Mouse (Mus musculus) hindbrain, embryonic 13.5 days (tissue): ENCODE measurements around the gene Tesc. TPM values are rescaled to one million over a fixed set of nuclear protein-coding genes. Genes with fewer than 3 reads are reported as not detected.

Experiments used
- ATAC-seq: fragments of 200-750 bp; cut with Nextera tagmentation; 2 replicates; pipeline ENCODE4 v1.8.0; 2017; ENCODE audit warnings: moderate TSS enrichment; ENCODE audit not compliant: low FRiP score
- H3K27ac ChIP-seq: fragments of 300-500 bp; sonication (generic); 2 replicates; pipeline ENCODE4 v1.5.1; 2015; ENCODE audit warnings: inconsistent platforms, mild to moderate bottlenecking, moderate library complexity
- H3K27me3 ChIP-seq: fragments of 300-500 bp; sonication (generic); 2 replicates; pipeline ENCODE4 v1.6.1; 2015; ENCODE audit warnings: mild to moderate bottlenecking, inconsistent platforms
- H3K36me3 ChIP-seq: fragments of 300-500 bp; sonication (generic); 2 replicates; pipeline ENCODE4 v1.6.1; 2015; ENCODE audit warnings: mild to moderate bottlenecking, inconsistent platforms
- H3K4me1 ChIP-seq: fragments of 300-500 bp; sonication (generic); replicated peaks from 2 replicates; pipeline ENCODE4 v1.6.1; 2015; ENCODE audit warnings: inconsistent platforms
- H3K4me2 ChIP-seq: fragments of 300-500 bp; sonication (generic); 2 replicates; pipeline ENCODE4 v1.6.1; 2015; ENCODE audit warnings: inconsistent platforms, mild to moderate bottlenecking, moderate library complexity
- H3K4me3 ChIP-seq: fragments of 300-500 bp; sonication (generic); 2 replicates; pipeline ENCODE4 v1.5.1; 2015; ENCODE audit warnings: mild to moderate bottlenecking, inconsistent platforms
- H3K9ac ChIP-seq: fragments of 300-500 bp; sonication (generic); 2 replicates; pipeline ENCODE4 v1.6.1; 2015; ENCODE audit warnings: mild to moderate bottlenecking, inconsistent platforms
- H3K9me3 ChIP-seq: fragments of 300-500 bp; sonication (generic); 2 replicates; pipeline ENCODE4 v1.6.1; 2016; ENCODE audit warnings: inconsistent platforms
- WGBS: fragments of 180-500 bp; shearing (Covaris S2); methylation state at CpG from one replicate; pipeline ENCODE4 v1.1.7; 2015; 5-methylcytosine and 5-hydroxymethylcytosine counted together
- polyA plus RNA-seq: library from polyadenylated mRNA; unstranded; fragments of >200 nt; fragmentation: Nextera tagmentation; extraction: Ambion mirVana; gene quantifications from 2 replicates; pipeline ENCODE4 v1.2.1, GENCODE M21; 2015

Gene Tesc
- polyA plus RNA-seq, 1 experiment from 2014 or later = 1.6 TPM

DNA sequence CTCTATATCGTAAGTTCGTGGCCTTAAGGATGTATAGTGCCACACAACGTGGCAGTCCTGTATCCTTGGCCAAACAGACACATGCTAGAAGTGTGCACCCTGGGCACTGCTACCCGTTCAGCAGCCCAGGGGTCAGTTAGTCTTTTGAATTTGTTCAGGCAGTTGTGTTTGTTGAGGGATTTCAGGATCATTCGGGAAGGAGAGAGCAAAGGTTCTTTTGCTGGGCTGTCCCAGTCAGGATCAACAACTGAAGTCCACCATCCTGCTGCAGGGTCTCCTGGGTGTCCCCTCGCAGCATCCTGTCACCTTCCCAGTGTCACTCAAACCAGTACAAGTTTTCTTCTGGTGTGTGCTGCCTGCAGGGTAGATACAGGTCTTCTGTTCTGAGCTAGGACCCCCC lies 31.0 kb upstream of the Tesc start:
- Histone ChIP-seq H3K27ac (no peak overlapping the region), H3K9ac (no peak overlapping the region), H3K27me3 (no peaks in the 10 kb centered on the region), H3K4me1 (no peaks in the 10 kb centered on the region), H3K9me3 (no peaks in the 10 kb centered on the region), H3K4me2 (no peak overlapping the region), H3K4me3 (no peak overlapping the region), H3K36me3 (peaks cover 98% of the 10 kb centered on the region)
- WGBS = 89% methylated on average over 6 of the region's 6 CpGs
- ATAC-seq = no peak

DNA sequence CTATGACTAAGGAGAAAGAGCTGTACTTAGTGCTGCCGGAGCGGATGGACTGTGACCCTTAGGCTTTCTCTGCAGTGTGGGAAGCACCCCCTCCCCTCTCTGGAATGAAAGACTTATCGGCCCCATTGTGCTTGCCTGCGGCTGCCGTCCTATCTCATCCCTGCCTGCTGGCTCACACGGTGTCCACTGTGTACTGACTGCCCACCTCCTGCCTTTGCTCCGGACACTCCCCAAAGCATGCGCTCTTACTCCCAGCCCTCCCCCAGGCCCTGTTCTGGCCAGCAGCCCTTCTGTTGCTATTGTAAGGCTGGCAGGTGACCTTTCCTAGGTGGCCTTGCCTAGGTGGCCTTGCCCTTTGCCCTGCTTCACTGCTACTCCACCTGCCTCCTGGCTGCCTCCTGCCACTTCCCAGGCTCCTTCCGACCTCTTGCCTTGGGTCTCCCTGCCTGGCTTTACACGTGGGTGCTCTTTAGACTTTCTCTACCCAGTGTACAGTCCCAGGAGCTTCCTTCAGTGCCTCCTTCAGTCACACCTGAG lies 30.0 kb upstream of the Tesc start:
- H3K4me2 ChIP-seq = no peak overlapping the region
- H3K9me3 ChIP-seq = no peaks in the 10 kb centered on the region
- H3K4me3 ChIP-seq = no peak overlapping the region
- WGBS = 59% methylated on average over 10 of the region's 10 CpGs
- H3K9ac ChIP-seq = no peak overlapping the region
- peaks cover 98% of the 10 kb centered on the region for H3K36me3 ChIP-seq
- no peaks in the 10 kb centered on the region for H3K4me1 ChIP-seq
- no peak overlapping the region for H3K27ac ChIP-seq
- ATAC-seq = no peak
- no peaks in the 10 kb centered on the region for H3K27me3 ChIP-seq

DNA sequence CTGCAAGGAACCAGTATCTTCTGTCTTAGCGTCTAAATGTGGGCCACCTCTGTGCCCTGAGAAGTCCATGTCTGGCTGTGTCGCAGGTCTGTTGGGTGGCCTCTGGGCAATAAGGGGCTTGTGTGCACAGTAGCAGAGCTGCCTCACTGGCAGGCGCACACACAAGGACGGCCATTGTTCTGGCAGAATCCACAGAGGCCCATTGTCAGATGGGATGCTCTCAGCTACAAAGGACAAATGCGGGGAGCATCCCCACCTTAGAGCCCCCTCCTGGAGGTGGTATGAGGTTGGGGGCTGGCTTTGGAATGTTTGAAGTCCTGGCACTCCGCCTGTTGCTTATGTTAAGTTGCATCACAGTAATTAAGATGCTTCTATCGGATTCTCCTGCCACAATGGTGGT lies 28.5 kb upstream of the Tesc start:
- WGBS = 73% methylated on average over 7 of the region's 7 CpGs
- H3K4me3 ChIP-seq = no peak overlapping the region
- H3K9me3 ChIP-seq = no peaks in the 10 kb centered on the region
- no peak overlapping the region for H3K27ac ChIP-seq
- no peaks in the 10 kb centered on the region for H3K4me1 ChIP-seq
- no peak for ATAC-seq
- H3K9ac ChIP-seq = 0 out of 2 replicates have a peak overlapping the region, but pooled peaks have one; percentile 8
- no peak overlapping the region for H3K4me2 ChIP-seq
- H3K36me3 ChIP-seq = peaks cover 99% of the 10 kb centered on the region
- no peaks in the 10 kb centered on the region for H3K27me3 ChIP-seq

DNA sequence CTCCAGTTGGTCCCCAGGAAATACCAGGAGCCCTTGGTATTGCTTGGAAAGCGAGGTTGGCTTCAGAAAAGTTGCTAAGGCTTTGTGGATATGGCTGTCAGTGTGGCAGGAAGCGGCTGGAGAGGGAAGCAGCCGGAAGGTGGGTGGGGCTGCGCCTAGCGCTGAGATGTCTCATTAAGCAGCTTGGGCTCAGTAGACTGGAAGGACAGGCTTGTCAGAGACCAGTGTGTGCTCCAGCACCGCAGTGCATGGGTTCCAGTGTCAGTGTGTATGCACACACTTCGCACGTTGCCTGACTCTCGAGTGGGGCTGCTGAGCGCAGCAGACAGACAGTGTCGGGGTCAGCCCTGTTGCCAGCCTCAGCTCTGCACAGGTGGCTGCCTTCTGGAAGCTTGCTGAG lies 28.0 kb upstream of the Tesc start:
- no peaks in the 10 kb centered on the region for H3K9me3 ChIP-seq
- no peak overlapping the region for H3K4me2 ChIP-seq
- WGBS = 82% methylated on average over 11 of the region's 11 CpGs
- no peak for ATAC-seq
- H3K4me1 ChIP-seq = no peaks in the 10 kb centered on the region
- H3K4me3 ChIP-seq = no peak overlapping the region
- H3K36me3 ChIP-seq = peaks cover 99% of the 10 kb centered on the region
- no peak overlapping the region for H3K9ac ChIP-seq
- H3K27ac ChIP-seq = no peak overlapping the region
- no peaks in the 10 kb centered on the region for H3K27me3 ChIP-seq

DNA sequence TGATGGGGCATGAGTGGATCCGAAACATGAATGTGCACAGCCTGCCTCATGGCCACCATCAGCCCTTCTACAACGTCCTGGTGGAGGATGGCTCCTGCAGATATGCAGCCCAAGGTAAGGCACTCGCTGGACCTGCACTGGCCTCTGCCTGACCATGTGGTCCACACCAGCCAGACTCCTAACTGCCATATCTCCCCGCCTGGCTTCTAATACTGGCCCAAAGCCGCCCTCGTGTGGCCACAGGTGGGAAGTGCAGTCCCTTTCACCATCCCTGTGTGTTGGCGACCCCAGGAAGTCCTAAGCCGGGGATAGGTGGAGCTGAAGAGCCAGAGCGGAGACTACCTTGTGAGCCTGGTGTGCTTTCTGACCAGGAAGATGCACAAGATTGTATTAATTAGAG lies 25.5 kb upstream of the Tesc start:
- H3K9me3 ChIP-seq = no peaks in the 10 kb centered on the region
- 32% methylated on average over 9 of the region's 9 CpGs for WGBS
- ATAC-seq = peak; percentile 18; the same call in 1 of the 2 replicates

DNA sequence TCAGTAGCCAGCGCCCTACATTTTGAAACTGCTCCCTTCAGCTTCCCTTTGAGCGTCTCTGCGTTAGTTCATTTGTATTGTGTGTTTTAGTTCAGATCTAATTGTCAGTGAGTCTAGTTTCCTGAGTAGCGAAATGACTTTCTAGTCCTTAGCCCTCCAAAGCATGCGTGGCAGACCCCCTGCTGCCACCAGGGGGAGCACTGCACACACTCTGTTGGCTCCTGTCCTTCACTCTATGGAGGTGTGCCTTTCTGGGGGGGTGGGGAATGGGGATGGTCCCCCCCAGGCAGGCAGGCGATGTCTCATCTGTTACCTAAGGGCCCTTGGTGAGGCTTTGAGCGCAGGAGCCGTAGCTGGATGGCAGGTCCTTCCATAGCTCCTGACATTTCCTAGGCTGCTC lies 22.9 kb upstream of the Tesc start:
- Histone ChIP-seq H3K9ac (no peak overlapping the region), H3K9me3 (no peaks in the 10 kb centered on the region), H3K4me2 (no peak overlapping the region), H3K27me3 (no peaks in the 10 kb centered on the region), H3K4me1 (no peaks in the 10 kb centered on the region), H3K27ac (no peak overlapping the region), H3K36me3 (peaks cover 98% of the 10 kb centered on the region), H3K4me3 (no peak overlapping the region)
- ATAC-seq = no peak
- WGBS = 80% methylated on average over 8 of the region's 8 CpGs

More for the DNA sequence above, 25.5 kb upstream of the Tesc start:
- Histone ChIP-seq H3K27ac (no peak overlapping the region), H3K4me2 (no peak overlapping the region), H3K4me1 (no peaks in the 10 kb centered on the region), H3K27me3 (no peaks in the 10 kb centered on the region), H3K36me3 (peaks cover 98% of the 10 kb centered on the region), H3K4me3 (no peak overlapping the region), H3K9ac (no peak overlapping the region)

DNA sequence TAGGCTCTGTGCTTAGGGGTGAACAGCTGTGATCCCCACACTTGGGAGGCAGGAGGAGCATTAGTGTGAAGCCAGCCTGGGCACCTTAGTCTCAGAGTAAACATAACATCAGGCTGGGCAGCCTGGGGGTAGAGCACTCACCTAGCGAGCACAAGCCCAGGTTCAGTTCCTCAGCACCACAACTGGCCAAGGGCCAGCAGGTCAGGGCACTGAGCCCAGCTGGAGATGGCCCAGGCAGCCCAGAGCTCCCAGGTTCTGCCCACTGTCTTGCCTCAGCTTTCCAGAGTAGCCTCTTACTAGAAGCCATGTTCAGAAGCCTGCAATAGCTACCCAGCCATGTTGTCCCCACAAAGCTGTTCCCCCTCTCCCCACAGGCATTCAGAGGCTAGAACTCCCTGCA lies 21.8 kb upstream of the Tesc start:
- H3K4me3 ChIP-seq = no peak overlapping the region
- H3K4me2 ChIP-seq = no peak overlapping the region
- no peak overlapping the region for H3K27ac ChIP-seq
- H3K9ac ChIP-seq = 0 out of 2 replicates have a peak overlapping the region, but pooled peaks have one; percentile 5
- peaks cover 95% of the 10 kb centered on the region for H3K36me3 ChIP-seq
- H3K27me3 ChIP-seq = no peaks in the 10 kb centered on the region
- WGBS = 88% methylated on average over 1 of the region's 1 CpGs
- no peaks in the 10 kb centered on the region for H3K9me3 ChIP-seq
- ATAC-seq = no peak
- H3K4me1 ChIP-seq = peaks cover 7% of the 10 kb centered on the region

DNA sequence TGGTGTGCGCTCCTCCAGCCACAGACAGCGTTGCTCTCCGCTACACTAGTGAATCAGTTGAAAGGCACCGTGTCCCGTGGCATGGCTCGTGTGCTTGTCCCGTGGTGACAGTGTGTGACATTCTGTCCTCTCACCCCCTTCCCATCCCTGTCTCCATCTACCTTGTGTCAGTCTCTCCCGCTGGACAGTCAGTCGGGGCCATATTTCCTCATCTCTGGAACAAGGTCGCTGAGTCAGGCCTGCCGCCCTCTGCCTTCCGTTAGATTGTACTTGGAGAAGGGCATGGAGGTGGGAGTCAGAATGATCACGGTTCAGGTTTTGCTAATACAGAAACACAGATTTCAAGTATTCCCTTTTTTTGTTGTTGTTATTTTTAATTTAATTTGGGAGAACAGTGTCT lies 19.2 kb upstream of the Tesc start:
- peaks cover 76% of the 10 kb centered on the region for H3K36me3 ChIP-seq
- H3K4me1 ChIP-seq = peaks cover 21% of the 10 kb centered on the region
- no peaks in the 10 kb centered on the region for H3K27me3 ChIP-seq
- 96% methylated on average over 13 of the region's 13 CpGs for WGBS
- ATAC-seq = no peak
- no peak overlapping the region for H3K4me2 ChIP-seq
- no peak overlapping the region for H3K4me3 ChIP-seq
- no peaks in the 10 kb centered on the region for H3K9me3 ChIP-seq
- H3K27ac ChIP-seq = no peak overlapping the region
- H3K9ac ChIP-seq = no peak overlapping the region

DNA sequence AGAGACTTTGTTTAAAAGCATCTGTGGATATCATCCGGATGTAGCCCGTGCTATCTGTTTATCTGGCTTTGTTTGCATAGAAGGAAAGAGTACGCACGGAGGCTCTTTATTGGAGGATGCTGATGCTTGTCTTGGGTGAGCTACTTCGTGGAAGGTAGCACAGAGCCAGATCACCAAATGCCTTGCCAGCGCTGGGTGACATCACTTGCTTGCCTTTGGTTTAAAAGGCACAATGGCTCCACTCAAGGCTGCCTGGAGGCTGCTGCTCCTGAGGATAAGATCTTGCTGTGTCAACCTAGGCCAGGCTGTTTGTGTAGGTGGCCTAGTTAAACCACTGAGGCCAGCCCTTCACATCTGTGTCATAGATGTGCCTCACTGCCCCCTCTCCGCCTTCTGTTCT lies 16.7 kb upstream of the Tesc start:
- 92% methylated on average over 7 of the region's 7 CpGs for WGBS
- no peaks in the 10 kb centered on the region for H3K9me3 ChIP-seq
- no peaks in the 10 kb centered on the region for H3K27me3 ChIP-seq
- peaks cover 51% of the 10 kb centered on the region for H3K36me3 ChIP-seq
- H3K4me1 ChIP-seq = peaks cover 37% of the 10 kb centered on the region
- peak overlapping the region; percentile 40 for H3K27ac ChIP-seq
- no peak for ATAC-seq
- H3K4me2 ChIP-seq = no peak overlapping the region
- H3K4me3 ChIP-seq = no peak overlapping the region
- H3K9ac ChIP-seq = no peak overlapping the region

DNA sequence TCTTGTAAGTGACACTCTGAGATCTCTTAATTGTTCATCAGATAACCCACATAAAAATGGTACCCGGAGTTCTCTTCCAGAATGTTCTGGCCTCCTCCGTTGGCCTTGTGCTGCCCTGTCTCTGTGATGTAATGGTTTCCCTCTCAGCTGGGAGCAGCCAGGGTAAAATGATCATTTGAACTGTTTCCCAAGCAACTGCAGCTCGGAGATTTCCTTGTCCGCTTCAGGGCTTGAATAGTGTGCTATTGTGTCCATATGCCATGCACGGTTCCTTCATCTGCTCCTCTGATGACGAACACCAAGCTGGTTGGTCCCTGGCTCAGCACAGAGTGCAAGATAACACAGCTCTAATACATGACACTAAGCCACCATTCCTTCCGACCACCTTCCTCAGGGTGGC lies 15.7 kb upstream of the Tesc start:
- Histone ChIP-seq H3K27ac (peak overlapping the region; percentile 64), H3K9me3 (no peaks in the 10 kb centered on the region), H3K9ac (no peak overlapping the region), H3K4me1 (peaks cover 37% of the 10 kb centered on the region), H3K27me3 (no peaks in the 10 kb centered on the region), H3K4me2 (no peak overlapping the region), H3K36me3 (peaks cover 42% of the 10 kb centered on the region), H3K4me3 (no peak overlapping the region)
- ATAC-seq = no peak
- 53% methylated on average over 7 of the region's 7 CpGs for WGBS

DNA sequence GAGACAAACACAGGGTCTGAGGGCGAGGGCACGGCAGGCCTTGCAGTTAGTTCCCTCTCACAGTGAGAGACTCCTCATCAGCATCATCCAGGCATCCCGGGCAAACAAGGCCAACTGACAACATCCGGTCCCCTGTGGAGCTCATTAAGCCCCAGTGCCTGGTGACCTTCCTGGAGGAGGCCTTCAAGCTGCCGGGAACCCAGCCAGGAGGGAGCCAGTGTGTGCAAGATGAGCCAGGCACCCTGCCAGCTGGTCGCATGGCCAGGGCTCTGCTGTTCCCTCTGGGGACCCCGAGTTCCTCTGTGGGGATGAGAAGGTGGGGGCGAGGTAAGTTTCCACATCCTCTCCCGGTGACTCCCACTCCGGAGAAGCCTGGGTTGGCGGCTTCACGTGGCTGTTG lies 12.5 kb upstream of the Tesc start:
- no peak for ATAC-seq
- Histone ChIP-seq H3K27me3 (0 out of 2 replicates have a peak, but pooled peaks cover 10% of the 10 kb centered on the region), H3K36me3 (peaks cover 13% of the 10 kb centered on the region), H3K9ac (peak overlapping the region; percentile 21; the same call in 1 of the 2 replicates), H3K27ac (peak overlapping the region; percentile 40; the same call in 1 of the 2 replicates), H3K4me1 (peaks cover 37% of the 10 kb centered on the region), H3K4me3 (no peak overlapping the region), H3K9me3 (no peaks in the 10 kb centered on the region), H3K4me2 (no peak overlapping the region; the same call in 1 of the 2 replicates)
- 22% methylated on average over 12 of the region's 12 CpGs for WGBS

DNA sequence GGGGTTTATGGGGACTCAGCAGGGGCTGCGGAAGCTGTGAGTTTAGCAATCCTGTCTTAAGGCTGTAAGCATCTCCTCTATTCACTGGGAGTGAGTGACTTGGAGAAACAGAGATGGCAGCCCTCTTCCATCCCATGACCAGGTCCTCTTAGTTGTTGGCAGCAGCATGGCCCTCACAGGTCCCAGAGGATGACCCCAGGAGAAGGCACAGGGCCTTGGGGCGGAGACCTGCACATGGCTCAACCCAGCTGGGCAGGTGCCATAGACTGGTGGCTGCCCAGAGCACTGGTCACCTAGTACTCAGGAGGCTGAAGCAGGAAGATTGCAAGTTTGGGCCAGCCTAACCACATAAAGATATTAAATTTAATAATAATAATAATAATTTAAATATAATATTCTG lies 11.9 kb upstream of the Tesc start:
- H3K9ac ChIP-seq = no peak overlapping the region
- H3K27me3 ChIP-seq = 0 out of 2 replicates have a peak, but pooled peaks cover 10% of the 10 kb centered on the region
- no peak for ATAC-seq
- H3K9me3 ChIP-seq = no peaks in the 10 kb centered on the region
- peaks cover 30% of the 10 kb centered on the region for H3K4me1 ChIP-seq
- no peak overlapping the region for H3K4me3 ChIP-seq
- 84% methylated on average over 2 of the region's 2 CpGs for WGBS
- peaks cover 6% of the 10 kb centered on the region for H3K36me3 ChIP-seq
- H3K4me2 ChIP-seq = no peak overlapping the region
- no peak overlapping the region for H3K27ac ChIP-seq

DNA sequence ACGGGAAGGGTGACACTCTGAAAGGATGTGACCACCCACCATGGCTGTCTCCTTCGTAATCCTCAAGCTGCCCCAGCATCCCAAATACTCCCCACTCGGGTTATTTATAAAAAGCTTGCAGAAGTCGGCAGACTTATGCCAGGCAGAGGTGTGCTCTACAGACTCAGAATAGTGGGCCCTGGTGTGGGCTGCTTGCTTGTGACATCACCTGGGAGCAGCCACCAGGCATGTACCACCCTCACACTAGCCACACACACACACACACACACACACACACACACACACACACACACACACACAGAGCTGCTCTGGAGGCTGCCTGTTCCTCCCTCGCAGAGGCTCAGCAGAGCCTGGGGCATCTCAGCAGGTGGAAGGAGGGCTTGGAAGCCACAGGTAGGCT lies 10.0 kb upstream of the Tesc start:
- no peaks in the 10 kb centered on the region for H3K9me3 ChIP-seq
- ATAC-seq = no peak
- no peak overlapping the region for H3K9ac ChIP-seq
- no peak overlapping the region for H3K4me2 ChIP-seq
- no peak overlapping the region for H3K4me3 ChIP-seq
- 63% methylated on average over 5 of the region's 5 CpGs for WGBS
- H3K27me3 ChIP-seq = 0 out of 2 replicates have a peak, but pooled peaks cover 10% of the 10 kb centered on the region
- no peak overlapping the region for H3K27ac ChIP-seq
- no peaks in the 10 kb centered on the region for H3K36me3 ChIP-seq
- H3K4me1 ChIP-seq = peaks cover 16% of the 10 kb centered on the region
